Mouse (Mus musculus) intestine, embryonic 15.5 days (tissue): Measurements from ENCODE around the gene Lekr1. TPM values are rescaled to one million over a fixed set of nuclear protein-coding genes. Genes with fewer than 3 reads are reported as not detected.
A peak's percentile ranks its signal among the peaks of the same experiment; 100 is the strongest.

ENCODE experiments used
- ATAC-seq: fragments of 200-750 bp; cut with Nextera tagmentation; 2 replicates; pipeline ENCODE4 v1.8.0; 2017; ENCODE audit warnings: moderate TSS enrichment, moderate library complexity
- H3K27ac ChIP-seq: fragments of 300-500 bp; sonication (generic); 2 replicates; pipeline ENCODE4 v1.5.1; 2015; ENCODE audit warnings: mild to moderate bottlenecking, inconsistent platforms
- H3K27me3 ChIP-seq: fragments of 300-500 bp; sonication (generic); replicated peaks from 2 replicates; pipeline ENCODE4 v1.6.1; 2015; ENCODE audit warnings: inconsistent platforms
- H3K36me3 ChIP-seq: fragments of 300-500 bp; sonication (generic); 2 replicates; pipeline ENCODE4 v1.6.1; 2015; ENCODE audit warnings: inconsistent platforms
- H3K4me1 ChIP-seq: fragments of 300-500 bp; sonication (generic); replicated peaks from 2 replicates; pipeline ENCODE4 v1.6.1; 2015; ENCODE audit warnings: inconsistent platforms
- H3K4me2 ChIP-seq: fragments of 300-500 bp; sonication (generic); replicated peaks from 2 replicates; pipeline ENCODE4 v1.6.1; 2015; ENCODE audit warnings: mild to moderate bottlenecking, inconsistent platforms
- H3K4me3 ChIP-seq: fragments of 300-500 bp; sonication (generic); replicated peaks from 2 replicates; pipeline ENCODE4 v1.5.1; 2015; ENCODE audit warnings: inconsistent platforms
- H3K9ac ChIP-seq: fragments of 300-500 bp; sonication (generic); 2 replicates; pipeline ENCODE4 v1.6.1; 2015; ENCODE audit warnings: inconsistent platforms
- H3K9me3 ChIP-seq: fragments of 300-500 bp; sonication (generic); 2 replicates; pipeline ENCODE4 v1.6.1; 2016; ENCODE audit warnings: inconsistent platforms
- WGBS: fragments of 180-500 bp; shearing (Covaris S2); methylation state at CpG from one replicate; pipeline ENCODE4 v1.1.7; 2015; 5-methylcytosine and 5-hydroxymethylcytosine counted together
- polyA plus RNA-seq: library from polyadenylated mRNA; unstranded; fragments of >200 nt; fragmentation: Nextera tagmentation; extraction: Ambion mirVana; gene quantifications from 2 replicates; pipeline ENCODE4 v1.2.1, GENCODE M21; 2015

Gene Lekr1
- polyA plus RNA-seq, 1 experiment from 2014 or later = 7.5 TPM

DNA sequence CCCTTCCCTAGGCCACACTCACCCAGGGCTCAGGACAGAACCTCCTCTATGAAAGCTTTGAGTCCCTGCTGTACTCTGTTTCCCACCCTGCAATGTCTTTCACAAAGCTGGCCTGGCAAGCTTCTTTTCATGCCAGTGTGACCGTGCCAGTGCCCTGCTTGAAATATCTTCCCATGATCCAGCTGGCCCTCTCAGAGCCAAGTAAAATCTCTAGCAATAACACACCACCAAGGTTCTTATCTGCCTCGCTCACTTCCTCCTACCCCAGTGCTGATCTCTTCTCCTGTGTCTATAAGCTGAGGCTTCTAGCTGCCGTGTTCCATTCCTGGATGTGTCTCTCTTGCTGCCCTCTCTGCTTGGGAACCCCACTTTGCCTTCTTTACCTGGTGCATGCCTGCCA, 162.0 kb downstream of the Lekr1 start:
- Histone ChIP-seq H3K4me3 (no peak overlapping the region), H3K4me2 (no peak overlapping the region), H3K36me3 (no peaks in the 10 kb centered on the region), H3K9me3 (no peaks in the 10 kb centered on the region), H3K27ac (no peak overlapping the region), H3K27me3 (no peaks in the 10 kb centered on the region), H3K4me1 (0 out of 2 replicates have a peak, but pooled peaks cover 3% of the 10 kb centered on the region), H3K9ac (no peak overlapping the region)
- 75% methylated on average over 3 of the region's 3 CpGs for WGBS
- ATAC-seq = no peak

- Histone ChIP-seq H3K9ac (no peak overlapping the region), H3K27ac (no peak overlapping the region), H3K4me1 (0 out of 2 replicates have a peak, but pooled peaks cover 3% of the 10 kb centered on the region), H3K27me3 (no peaks in the 10 kb centered on the region), H3K4me3 (no peak overlapping the region), H3K9me3 (no peaks in the 10 kb centered on the region), H3K4me2 (no peak overlapping the region), H3K36me3 (no peaks in the 10 kb centered on the region)
- ATAC-seq = peak; percentile 56; the same call in 1 of the 2 replicates
- 22% methylated on average over 7 of the region's 7 CpGs for WGBS
Observed at GRCm38 (mm10) chr3:65829230-65829629, 163.2 kb downstream of the Lekr1 start.

DNA sequence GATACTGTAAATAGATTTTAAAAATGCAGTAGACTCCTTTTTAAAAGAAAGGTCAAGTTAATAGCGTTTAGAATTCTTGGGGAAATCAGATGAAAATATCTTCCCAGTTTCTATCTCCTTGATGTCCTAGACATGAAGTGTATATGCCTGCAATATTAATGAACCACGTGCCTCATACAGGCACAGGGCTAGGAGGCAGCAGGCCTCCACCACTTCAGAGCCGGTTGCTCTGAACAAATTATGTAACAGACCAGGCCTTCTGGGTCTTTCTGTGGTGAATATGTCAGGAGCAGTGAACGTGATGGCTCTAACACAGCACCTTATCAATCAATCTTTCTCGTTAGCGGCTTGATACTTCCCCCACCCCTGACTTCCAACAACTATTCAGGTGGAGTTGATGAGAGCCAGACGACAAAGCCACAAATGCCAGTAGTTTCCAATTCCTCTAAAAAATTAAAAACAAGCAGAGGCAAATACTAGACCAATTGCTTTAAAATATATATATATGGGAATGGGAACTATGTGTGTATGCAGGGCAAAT, 164.0 kb downstream of the Lekr1 start:
- Histone ChIP-seq H3K27me3 (no peaks in the 10 kb centered on the region), H3K9ac (no peak overlapping the region), H3K4me2 (no peak overlapping the region), H3K36me3 (no peaks in the 10 kb centered on the region), H3K4me3 (no peak overlapping the region), H3K4me1 (0 out of 2 replicates have a peak, but pooled peaks cover 3% of the 10 kb centered on the region), H3K27ac (no peak overlapping the region), H3K9me3 (no peaks in the 10 kb centered on the region)
- WGBS = 75% methylated on average over 7 of the region's 7 CpGs
- no peak for ATAC-seq

DNA sequence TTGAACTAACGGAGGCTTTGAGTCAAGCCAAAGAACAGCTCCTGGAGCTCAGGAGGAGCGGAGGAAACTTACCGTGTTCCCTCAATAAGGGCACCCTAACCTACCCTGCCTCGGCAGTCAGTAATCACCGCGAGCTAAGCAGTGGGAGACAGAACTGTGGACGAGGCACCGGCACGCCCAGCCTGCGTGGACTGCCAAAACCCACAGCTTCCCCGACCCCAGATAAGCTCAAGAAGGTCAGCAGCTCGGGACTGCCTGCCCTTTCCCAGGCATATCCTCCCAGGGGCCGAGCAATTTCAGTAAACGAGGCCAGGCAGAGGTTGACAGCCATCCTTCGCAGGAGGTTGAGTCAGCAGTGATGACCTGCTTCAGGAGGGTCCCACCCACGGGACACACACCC, 164.8 kb downstream of the Lekr1 start:
- 32% methylated on average over 16 of the region's 16 CpGs for WGBS
- H3K9me3 ChIP-seq = no peaks in the 10 kb centered on the region
- no peak overlapping the region for H3K27ac ChIP-seq
- no peaks in the 10 kb centered on the region for H3K36me3 ChIP-seq
- H3K4me2 ChIP-seq = no peak overlapping the region
- no peaks in the 10 kb centered on the region for H3K27me3 ChIP-seq
- no peak for ATAC-seq
- no peak overlapping the region for H3K4me3 ChIP-seq
- H3K4me1 ChIP-seq = 0 out of 2 replicates have a peak, but pooled peaks cover 3% of the 10 kb centered on the region
- H3K9ac ChIP-seq = no peak overlapping the region

GRCm38 (mm10) chr3:65832398-65832797, 166.4 kb downstream of the Lekr1 start:
- Histone ChIP-seq H3K27me3 (no peaks in the 10 kb centered on the region), H3K4me3 (no peak overlapping the region), H3K4me2 (no peak overlapping the region), H3K9me3 (no peaks in the 10 kb centered on the region), H3K27ac (no peak overlapping the region), H3K4me1 (0 out of 2 replicates have a peak, but pooled peaks cover 3% of the 10 kb centered on the region), H3K9ac (no peak overlapping the region), H3K36me3 (no peaks in the 10 kb centered on the region)
- ATAC-seq = no peak
- WGBS = 25% methylated on average over 7 of the region's 7 CpGs

DNA sequence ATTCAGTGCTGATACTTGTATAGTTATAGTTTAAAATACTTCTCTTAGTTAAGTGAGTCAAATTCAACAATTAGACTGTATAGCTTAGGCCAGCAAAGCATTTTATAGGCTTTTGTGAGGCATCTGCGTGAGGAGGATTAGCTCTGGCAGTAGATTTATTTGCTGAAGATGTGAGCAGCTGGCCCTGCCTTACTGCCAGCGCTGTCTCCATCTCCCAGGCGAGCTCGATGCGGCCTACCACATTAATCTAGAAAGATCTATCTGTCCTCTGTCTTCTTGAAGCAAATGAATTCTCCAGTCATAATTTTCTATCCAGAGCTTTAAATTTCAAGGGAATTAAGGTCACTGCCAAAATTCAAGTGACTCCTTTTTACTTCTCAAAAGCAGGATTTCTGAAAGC, 170.4 kb downstream of the Lekr1 start:
- Histone ChIP-seq H3K27me3 (no peaks in the 10 kb centered on the region), H3K4me2 (no peak overlapping the region), H3K4me3 (no peak overlapping the region), H3K9me3 (no peaks in the 10 kb centered on the region), H3K9ac (no peak overlapping the region), H3K4me1 (0 out of 2 replicates have a peak, but pooled peaks cover 3% of the 10 kb centered on the region), H3K27ac (no peak overlapping the region), H3K36me3 (no peaks in the 10 kb centered on the region)
- WGBS = 44% methylated on average over 5 of the region's 5 CpGs
- ATAC-seq = no peak

- H3K4me1 ChIP-seq = no peaks in the 10 kb centered on the region
- no peak for ATAC-seq
- no peaks in the 10 kb centered on the region for H3K36me3 ChIP-seq
- no peaks in the 10 kb centered on the region for H3K27me3 ChIP-seq
- H3K4me2 ChIP-seq = no peak overlapping the region
- H3K4me3 ChIP-seq = no peak overlapping the region
- H3K9ac ChIP-seq = no peak overlapping the region
- H3K9me3 ChIP-seq = no peaks in the 10 kb centered on the region
- no peak overlapping the region for H3K27ac ChIP-seq
Observed at GRCm38 (mm10) chr3:65839664-65840063, 173.6 kb downstream of the Lekr1 start.

GRCm38 (mm10) chr3:65841175-65841574, 175.1 kb downstream of the Lekr1 start:
- WGBS = 87% methylated on average over 8 of the region's 8 CpGs
- H3K27me3 ChIP-seq = no peaks in the 10 kb centered on the region
- no peak for ATAC-seq
- H3K4me1 ChIP-seq = no peaks in the 10 kb centered on the region
- no peak overlapping the region for H3K4me3 ChIP-seq
- H3K9ac ChIP-seq = no peak overlapping the region
- H3K9me3 ChIP-seq = no peaks in the 10 kb centered on the region
- H3K36me3 ChIP-seq = no peaks in the 10 kb centered on the region
- H3K4me2 ChIP-seq = no peak overlapping the region
- H3K27ac ChIP-seq = no peak overlapping the region

DNA sequence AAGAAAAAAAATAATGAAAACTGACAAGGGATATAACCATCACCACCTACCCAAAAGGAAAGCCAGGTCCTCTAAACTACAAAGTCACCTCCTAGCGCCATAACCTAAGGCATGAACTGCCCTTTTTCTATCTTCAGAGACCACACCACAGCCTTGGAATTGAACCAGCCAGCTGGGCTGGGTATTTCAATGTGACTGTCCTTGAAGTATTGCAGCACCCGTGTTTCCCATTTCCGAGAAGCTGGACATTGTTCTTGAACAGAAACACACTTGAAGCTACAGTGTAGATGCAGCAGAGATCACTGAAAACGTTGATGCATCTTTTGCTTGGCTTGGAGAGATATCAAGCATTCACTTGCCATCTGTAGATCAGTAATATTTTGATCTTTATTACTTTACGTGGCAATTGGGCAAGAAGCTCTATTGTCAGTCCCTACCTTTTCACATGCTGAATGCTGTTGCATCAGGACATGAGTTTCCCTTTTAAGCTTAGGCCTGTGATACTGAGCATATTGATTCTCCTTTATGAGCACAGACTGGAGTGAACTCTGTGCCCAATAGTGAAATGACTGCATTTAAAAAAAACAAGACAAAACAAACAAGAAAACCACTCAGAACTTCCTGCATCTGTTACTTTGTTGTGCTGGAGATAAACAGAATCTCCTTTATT, 176.6 kb downstream of the Lekr1 start:
- Histone ChIP-seq H3K27ac (no peak overlapping the region), H3K9ac (no peak overlapping the region), H3K4me3 (no peak overlapping the region), H3K9me3 (no peaks in the 10 kb centered on the region), H3K4me2 (no peak overlapping the region), H3K27me3 (no peaks in the 10 kb centered on the region), H3K36me3 (no peaks in the 10 kb centered on the region), H3K4me1 (no peaks in the 10 kb centered on the region)
- ATAC-seq = no peak
- WGBS = 88% methylated on average over 5 of the region's 5 CpGs

- Histone ChIP-seq H3K36me3 (no peaks in the 10 kb centered on the region), H3K4me1 (no peaks in the 10 kb centered on the region), H3K4me2 (no peak overlapping the region), H3K27me3 (no peaks in the 10 kb centered on the region), H3K9me3 (no peaks in the 10 kb centered on the region), H3K4me3 (no peak overlapping the region), H3K9ac (no peak overlapping the region), H3K27ac (no peak overlapping the region)
- 63% methylated on average over 4 of the region's 4 CpGs for WGBS
- ATAC-seq = no peak
Observed at GRCm38 (mm10) chr3:65843185-65843552, 177.1 kb downstream of the Lekr1 start.

GRCm38 (mm10) chr3:65844302-65844701, 178.3 kb downstream of the Lekr1 start:
- H3K36me3 ChIP-seq = no peaks in the 10 kb centered on the region
- H3K4me2 ChIP-seq = no peak overlapping the region
- H3K4me1 ChIP-seq = no peaks in the 10 kb centered on the region
- no peak overlapping the region for H3K27ac ChIP-seq
- no peak overlapping the region for H3K4me3 ChIP-seq
- H3K9me3 ChIP-seq = no peaks in the 10 kb centered on the region
- no peak for ATAC-seq
- no peak overlapping the region for H3K9ac ChIP-seq
- no peaks in the 10 kb centered on the region for H3K27me3 ChIP-seq
- WGBS = 90% methylated on average over 10 of the region's 10 CpGs

DNA sequence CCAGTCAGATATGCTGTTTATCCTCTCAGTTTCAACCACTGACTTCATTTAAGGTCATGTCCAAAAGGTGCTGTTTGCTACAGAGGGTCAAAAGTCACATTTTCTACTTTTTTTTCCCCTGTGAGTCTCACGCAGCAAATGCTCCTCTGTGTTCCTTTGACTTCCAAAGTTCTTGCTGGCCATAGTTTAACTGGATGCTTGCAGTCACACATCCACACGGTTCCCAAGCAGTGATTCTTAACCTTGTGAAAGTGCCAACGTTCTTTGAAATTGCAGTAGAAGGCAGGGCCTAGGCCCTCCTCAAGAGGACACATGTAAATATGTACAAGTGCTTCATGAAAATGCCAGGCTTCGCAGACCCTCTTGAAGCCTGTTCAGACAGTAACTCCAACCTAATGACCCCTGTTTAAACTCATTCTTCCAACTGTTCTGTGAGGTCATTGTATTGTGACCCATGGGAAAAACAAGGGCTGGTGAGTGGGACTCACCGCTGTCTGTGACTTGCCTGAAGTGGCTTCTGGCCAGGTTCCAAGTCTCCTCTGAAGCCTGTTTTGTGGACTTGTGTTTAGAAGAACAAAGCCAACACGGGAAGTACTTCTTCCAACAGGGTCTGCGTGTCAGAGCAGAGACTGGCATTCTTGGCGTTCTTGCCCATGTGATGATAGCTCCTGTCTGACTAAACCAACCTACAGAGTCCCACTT, 179.0 kb downstream of the Lekr1 start:
- H3K9me3 ChIP-seq = no peaks in the 10 kb centered on the region
- no peak overlapping the region for H3K4me3 ChIP-seq
- ATAC-seq = peak; percentile 31; the same call in 1 of the 2 replicates
- no peaks in the 10 kb centered on the region for H3K4me1 ChIP-seq
- no peak overlapping the region for H3K27ac ChIP-seq
- WGBS = 59% methylated on average over 8 of the region's 8 CpGs
- no peak overlapping the region for H3K4me2 ChIP-seq
- H3K9ac ChIP-seq = no peak overlapping the region
- H3K27me3 ChIP-seq = no peaks in the 10 kb centered on the region
- H3K36me3 ChIP-seq = no peaks in the 10 kb centered on the region
